Mouse (Mus musculus) cerebellum, adult 9-11 months (tissue): Measurements from ENCODE around the gene Acot9.

ENCODE experiments used
- DNase-seq: peaks from one replicate; pipeline ENCODE4 v3.0.0; 2022

Gene Acot9

GRCm38 (mm10) chrX:155262235-155262914 is at the start of gene Acot9:
Gene Acot9, plus strand, starts transcription at chrX:155262443.
- peak; percentile 92 for DNase-seq

- DNase-seq = no peak
Observed at GRCm38 (mm10) chrX:155214291-155215136, 47.7 kb upstream of the Acot9 start.

- peak; percentile 43 for DNase-seq
Observed at GRCm38 (mm10) chrX:155215501-155216248, 46.6 kb upstream of the Acot9 start.

GRCm38 (mm10) chrX:155216271-155216670 is 46.0 kb upstream of the Acot9 start, which contains the start of gene Sat1:
Gene Sat1, minus strand, starts transcription at chrX:155216449.
- peak; percentile 93 for DNase-seq

GRCm38 (mm10) chrX:155218277-155218676 is 44.0 kb upstream of the Acot9 start:
- DNase-seq = no peak

GRCm38 (mm10) chrX:155256856-155257255 is 5.4 kb upstream of the Acot9 start:
- DNase-seq = no peak

GRCm38 (mm10) chrX:155262915-155263252 is 641 bp downstream of the Acot9 start:
- no peak for DNase-seq

- no peak for DNase-seq
Observed at GRCm38 (mm10) chrX:155278483-155278882, 16.2 kb downstream of the Acot9 start.

GRCm38 (mm10) chrX:155280427-155281044 is 18.3 kb downstream of the Acot9 start:
- no peak for DNase-seq

GRCm38 (mm10) chrX:155306390-155306789 is 44.1 kb downstream of the Acot9 start:
- no peak for DNase-seq

GRCm38 (mm10) chrX:155318005-155318404 is 55.8 kb downstream of the Acot9 start:
- DNase-seq = peak; percentile 8

- DNase-seq = no peak
Observed at GRCm38 (mm10) chrX:155337567-155337904, 75.3 kb downstream of the Acot9 start.

GRCm38 (mm10) chrX:155337905-155338721 is 75.9 kb downstream of the Acot9 start:
- peak; percentile 78 for DNase-seq

GRCm38 (mm10) chrX:155340654-155341053 is 78.4 kb downstream of the Acot9 start, which contains the start of gene Prdx4:
Gene Prdx4, minus strand, starts transcription at chrX:155340754.
- DNase-seq = no peak

- DNase-seq = no peak
Observed at GRCm38 (mm10) chrX:155346249-155346648, 84.0 kb downstream of the Acot9 start.
